Mouse (Mus musculus) induced T-regulatory cell, adult 2 months (primary cell): ENCODE measurements around the gene Meis2.

Source experiments
- DNase-seq: peaks from one replicate; pipeline ENCODE4 v3.0.0-alpha.2; 2012; ENCODE audit warnings: low read depth

Gene Meis2

GRCm38 (mm10) chr2:115895717-115896116 is 169.9 kb downstream of the Meis2 start:
- DNase-seq = no peak

GRCm38 (mm10) chr2:115895256-115895655 is 170.4 kb downstream of the Meis2 start:
- no peak for DNase-seq

GRCm38 (mm10) chr2:115893113-115893512 is 172.5 kb downstream of the Meis2 start:
- DNase-seq = no peak

- no peak for DNase-seq
Observed at GRCm38 (mm10) chr2:115890715-115891114, 174.9 kb downstream of the Meis2 start.

- DNase-seq = no peak
Observed at GRCm38 (mm10) chr2:115890030-115890429, 175.6 kb downstream of the Meis2 start.

- DNase-seq = no peak
Observed at GRCm38 (mm10) chr2:115889212-115889611, 176.4 kb downstream of the Meis2 start.

GRCm38 (mm10) chr2:115888336-115889077 is 177.1 kb downstream of the Meis2 start:
- no peak for DNase-seq

GRCm38 (mm10) chr2:115887631-115888030 is 178.0 kb downstream of the Meis2 start:
- DNase-seq = no peak

GRCm38 (mm10) chr2:115884184-115884583 is 181.5 kb downstream of the Meis2 start:
- no peak for DNase-seq

GRCm38 (mm10) chr2:115883520-115883919 is 182.1 kb downstream of the Meis2 start:
- no peak for DNase-seq

- DNase-seq = no peak
Observed at GRCm38 (mm10) chr2:115875802-115876531, 189.7 kb downstream of the Meis2 start.

- no peak for DNase-seq
Observed at GRCm38 (mm10) chr2:115872851-115873250, 192.8 kb downstream of the Meis2 start.

GRCm38 (mm10) chr2:115869966-115870365 is 195.7 kb downstream of the Meis2 start:
- no peak for DNase-seq

- DNase-seq = no peak
Observed at GRCm38 (mm10) chr2:115860600-115861347, 204.9 kb downstream of the Meis2 start.

GRCm38 (mm10) chr2:115860141-115860480 is 205.5 kb downstream of the Meis2 start:
- no peak for DNase-seq

- no peak for DNase-seq
Observed at GRCm38 (mm10) chr2:115859371-115860140, 206.1 kb downstream of the Meis2 start.

GRCm38 (mm10) chr2:115858927-115859326 is 206.7 kb downstream of the Meis2 start:
- DNase-seq = no peak

GRCm38 (mm10) chr2:115858246-115858645 is 207.4 kb downstream of the Meis2 start:
- DNase-seq = no peak

GRCm38 (mm10) chr2:115857123-115858080 is 208.2 kb downstream of the Meis2 start:
- no peak for DNase-seq

- no peak for DNase-seq
Observed at GRCm38 (mm10) chr2:115856401-115857073, 209.1 kb downstream of the Meis2 start.
